Mouse (Mus musculus) left cerebral cortex, adult 11 months (tissue): ENCODE measurements at regions not wholly inside any gene's neighbourhood (a gene's known extent, or its start where the extent isn't known, plus 50 kb on each side); places are given as distances from the start of the nearest gene placed in this dataset.

Experiments used
- DNase-seq: peaks from one replicate; pipeline ENCODE4 v3.0.0; 2022; ENCODE audit warnings: low spot score

DNA sequence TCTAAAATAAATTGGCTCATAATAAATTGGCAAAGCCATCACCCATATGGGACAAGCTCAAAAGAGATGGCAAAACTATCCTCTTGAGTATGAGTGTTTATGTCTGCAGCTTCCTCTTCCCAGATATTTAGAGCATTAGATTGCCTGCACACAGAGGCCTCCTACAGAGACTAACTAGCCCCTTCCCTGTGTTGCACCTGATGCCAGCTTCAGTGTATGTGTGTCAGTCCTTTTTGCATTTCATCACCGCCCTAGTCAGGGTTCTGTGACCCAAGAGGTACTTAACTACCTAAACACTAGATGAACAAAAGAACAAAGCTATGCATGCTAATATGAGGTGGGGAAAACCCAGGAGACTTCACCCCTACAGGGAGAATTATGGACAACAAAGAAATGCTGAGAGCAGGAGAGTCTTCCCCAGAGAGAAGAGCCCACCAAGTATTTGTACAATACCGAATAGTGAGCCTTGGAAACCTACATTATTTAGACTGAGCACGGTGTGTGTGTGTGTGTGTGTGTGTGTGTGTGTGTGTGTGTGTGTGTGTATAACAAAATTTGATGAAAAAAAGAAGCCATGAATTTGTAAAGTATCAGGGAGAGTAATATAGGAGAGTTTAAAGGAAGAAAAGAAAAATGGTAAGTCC is 62.5 kb downstream of the Speer2 start:
- DNase-seq, result no peak

- no peak for DNase-seq
Measured at GRCm38 (mm10) chr16:69796299-69796698, 67.2 kb downstream of the Speer2 start.

DNA sequence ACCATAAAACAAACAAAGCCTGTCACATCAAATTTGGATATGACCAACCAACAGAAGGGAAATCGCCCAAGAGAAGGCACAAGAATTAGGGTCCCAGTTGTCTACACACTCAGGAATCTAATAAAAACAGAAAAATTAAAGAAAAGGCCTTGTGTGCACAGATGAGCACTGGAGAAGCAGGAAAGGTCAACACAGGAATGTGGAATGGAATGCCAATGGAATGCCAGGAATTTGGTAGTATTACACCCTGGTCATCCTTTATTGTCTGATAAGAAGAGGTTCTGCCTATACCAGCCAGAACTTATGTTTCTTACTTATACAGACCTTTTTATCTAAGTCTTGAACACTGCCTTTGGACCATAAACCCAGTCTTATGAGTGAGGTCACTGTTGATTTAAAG is 72.9 kb downstream of the Speer2 start:
- DNase-seq, result no peak

- peak; percentile 4 for DNase-seq
Measured at GRCm38 (mm10) chr16:69770768-69771167, 92.8 kb downstream of the Speer2 start.
